Mouse (Mus musculus) bone marrow, adult 2 months (tissue): ENCODE data around the gene Phf14. TPM values are rescaled to one million over a fixed set of nuclear protein-coding genes. Genes with fewer than 3 reads are reported as not detected.
"Not testable (repeated sequence)": the region's sequence is repeated elsewhere in the genome, so short reads cannot be mapped to it uniquely, and the experiment has no call there.

Experiments
- H3K27ac ChIP-seq: fragments of 200-500 bp; 2 replicates; pipeline ENCODE4 v1.5.1; 2012; ENCODE audit warnings: low read depth, mild to moderate bottlenecking, control low read depth, inconsistent platforms, low read length; ENCODE audit not compliant: control insufficient read depth, poor library complexity, insufficient read depth
- H3K4me1 ChIP-seq: fragments of 200-500 bp; 2 replicates; pipeline ENCODE4 v1.6.1; 2011; ENCODE audit warnings: low read length; ENCODE audit not compliant: control insufficient read depth, insufficient read depth
- H3K4me3 ChIP-seq: fragments of 200-500 bp; replicated peaks from 2 replicates; pipeline ENCODE3; 2011; ENCODE audit warnings: mild to moderate bottlenecking, low read depth, low read length, control low read depth; ENCODE audit not compliant: control insufficient read depth
- CTCF ChIP-seq: fragments of 200-500 bp; IDR thresholded peaks from 2 replicates; pipeline ENCODE4 v1.5.1; 2011; ENCODE audit warnings: low read length, control low read depth; ENCODE audit not compliant: control insufficient read depth, insufficient read depth
- POLR2A ChIP-seq: fragments of 200-500 bp; IDR thresholded peaks from 2 replicates; pipeline ENCODE4 v1.6.1; 2011; ENCODE audit warnings: low read depth, mild to moderate bottlenecking, control low read depth, low read length, borderline replicate concordance; ENCODE audit not compliant: control insufficient read depth
- WGBS: fragments of 180-500 bp; shearing (Covaris S2); methylation state at CpG from one replicate; pipeline ENCODE4 v1.1.7; 2018; 5-methylcytosine and 5-hydroxymethylcytosine counted together
- polyA plus RNA-seq: library from polyadenylated mRNA; stranded (reverse); fragments of >200 nt; gene quantifications from 2 replicates; pipeline ENCODE4 v1.2.4, GENCODE M21; 2011; ENCODE audit warnings: low replicate concordance; ENCODE audit not compliant: missing spikeins, insufficient read depth, insufficient read length

The Phf14 gene
- polyA plus RNA-seq, 1 experiment: 41.7 TPM

DNA sequence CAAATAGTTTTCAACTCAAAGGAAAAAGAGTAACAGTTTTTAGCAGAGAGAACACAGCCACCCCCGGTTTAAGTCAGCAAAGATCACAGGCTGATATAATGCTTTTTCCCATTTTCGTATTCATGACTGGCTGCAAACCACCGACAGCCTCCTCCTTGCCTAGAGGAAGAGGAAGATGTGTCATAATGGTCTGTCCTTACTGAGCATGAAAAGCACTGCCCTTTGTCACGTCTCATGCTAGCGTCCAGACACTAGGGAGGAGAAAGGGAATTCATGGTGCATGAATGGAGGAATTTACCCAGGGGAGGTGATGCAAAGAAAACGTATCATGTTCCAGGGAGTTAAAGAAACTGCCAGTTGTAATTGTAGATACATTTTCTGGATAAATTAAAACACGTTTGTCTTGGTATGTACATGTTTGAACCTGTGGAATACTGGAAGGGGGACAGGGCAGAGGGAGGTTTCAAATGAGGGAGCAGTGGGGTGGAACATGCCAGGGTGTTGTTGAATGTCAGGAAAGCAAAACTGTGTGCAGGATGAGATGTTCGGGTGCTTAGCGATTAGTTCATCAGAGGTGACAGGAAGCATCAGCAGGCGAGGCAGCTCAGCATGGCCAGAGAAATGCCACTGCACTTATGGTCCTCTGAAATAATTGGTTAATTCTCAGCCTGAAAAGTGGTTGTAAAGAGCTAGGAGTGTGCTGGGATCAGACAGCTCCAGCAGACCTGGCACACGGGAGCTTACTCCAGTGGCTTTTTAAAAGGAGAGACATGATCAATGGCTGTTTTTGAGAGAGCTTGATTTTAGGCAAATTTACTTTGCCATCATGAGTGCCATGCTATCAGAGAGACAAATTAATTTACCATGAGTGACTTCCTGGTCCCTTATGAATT is 209.6 kb downstream of the Phf14 start:
- Histone ChIP-seq H3K27ac (no peak overlapping the region), H3K4me3 (no peak overlapping the region), H3K4me1 (peaks cover 2% of the 10 kb centered on the region)
- no peak for TF ChIP-seq POLR2A
- no peak for TF ChIP-seq CTCF
- 25% methylated on average over 11 of the region's 11 CpGs for WGBS

GRCm38 (mm10) chr6:12117819-12118570 is 210.4 kb downstream of the Phf14 start:
- H3K27ac ChIP-seq: no peak overlapping the region
- 52% methylated on average over 9 of the region's 9 CpGs for WGBS
- H3K4me3 ChIP-seq: no peak overlapping the region
- TF ChIP-seq CTCF (no peak), POLR2A (no peak)
- H3K4me1 ChIP-seq: peaks cover 2% of the 10 kb centered on the region

DNA sequence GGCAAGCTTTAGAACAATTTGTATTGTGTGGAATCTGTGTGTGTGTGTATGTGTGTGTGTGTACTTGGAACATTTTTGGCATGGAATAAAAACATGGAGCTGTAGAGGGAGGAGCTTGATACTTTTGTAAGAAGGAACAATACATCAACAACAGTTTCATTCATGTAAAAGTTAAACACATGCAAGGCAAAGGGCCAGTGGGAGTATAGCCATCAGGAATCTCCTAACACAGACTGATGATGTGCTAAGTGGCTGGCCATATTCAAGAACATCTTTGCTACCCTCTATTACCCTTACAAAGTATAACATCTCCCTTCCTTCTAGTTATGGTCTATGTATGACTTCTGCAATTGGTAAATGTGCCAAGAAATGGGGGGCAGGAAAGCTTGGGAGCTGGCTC is 215.2 kb downstream of the Phf14 start:
- H3K27ac ChIP-seq: no peak overlapping the region
- no peaks in the 10 kb centered on the region; the same call in 1 of the 2 replicates for H3K4me1 ChIP-seq
- no peak overlapping the region for H3K4me3 ChIP-seq
- TF ChIP-seq CTCF (no peak), POLR2A (no peak)

GRCm38 (mm10) chr6:12125031-12125803 is 217.6 kb downstream of the Phf14 start:
- WGBS: 2% methylated on average over 17 of the region's 17 CpGs
- Histone ChIP-seq H3K4me1 (peaks cover 3% of the 10 kb centered on the region; the same call in 1 of the 2 replicates), H3K4me3 (peak overlapping the region; percentile 53), H3K27ac (peak overlapping the region; percentile 8; the same call in 1 of the 2 replicates)
- TF ChIP-seq CTCF (peak; percentile 59), POLR2A (no peak)

DNA sequence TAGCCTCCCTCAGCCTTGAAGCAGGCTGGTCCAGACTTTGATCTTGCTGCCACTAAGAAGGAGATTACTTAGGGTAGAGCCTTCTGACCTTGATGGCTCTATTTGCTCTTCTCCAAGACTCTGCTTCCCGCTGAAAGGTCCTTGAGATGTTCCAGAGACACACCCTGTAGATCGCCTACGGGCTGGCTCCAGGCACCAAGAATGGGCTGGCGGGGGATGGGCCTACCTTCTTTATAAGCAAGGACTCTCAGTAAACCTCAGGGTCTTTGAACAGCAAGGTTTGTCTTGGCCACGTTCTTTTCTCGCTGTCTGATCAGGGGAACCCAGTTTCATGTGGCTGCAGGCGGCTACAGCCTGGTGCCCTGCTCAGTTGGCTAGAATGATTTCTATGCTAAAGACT is 219.0 kb downstream of the Phf14 start:
- H3K4me1 ChIP-seq, H3K27ac ChIP-seq, H3K4me3 ChIP-seq: not testable (repeated sequence)
- 65% methylated on average over 7 of the region's 7 CpGs for WGBS

DNA sequence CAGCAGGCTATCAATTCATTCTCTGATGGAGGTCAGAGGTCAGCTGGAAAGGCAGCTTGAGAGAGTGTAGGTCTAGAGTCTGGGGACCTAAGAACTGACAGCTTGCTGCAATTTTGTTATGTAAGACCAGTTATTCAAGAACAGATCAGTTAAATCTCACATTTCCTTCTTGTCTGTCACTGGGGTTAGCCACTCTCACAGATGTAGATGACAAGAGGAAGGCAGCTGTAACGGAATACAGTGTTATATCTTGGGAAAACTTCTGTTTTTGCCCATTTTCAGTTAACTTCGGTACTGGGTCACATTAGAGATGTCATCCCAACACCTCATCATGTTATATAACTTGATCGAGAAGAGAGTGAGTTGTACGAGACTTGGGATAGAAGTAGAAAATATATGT is 219.7 kb downstream of the Phf14 start:
- WGBS: 9% methylated on average over 4 of the region's 4 CpGs
- Histone ChIP-seq H3K4me1 (peaks cover 3% of the 10 kb centered on the region; the same call in 1 of the 2 replicates), H3K4me3 (no peak overlapping the region), H3K27ac (no peak overlapping the region)
- TF ChIP-seq POLR2A (no peak), CTCF (no peak)

Other genes with a start within 250 kb of the Phf14 start
- gene Ndufa4, start 312 bp upstream of the Phf14 start, polyA plus RNA-seq: 298 and 450 TPM in 2 replicates